Mouse (Mus musculus): Measurements from ENCODE around the gene Plet1. TPM values are rescaled to one million over a fixed set of nuclear protein-coding genes. Genes with fewer than 3 reads are reported as not detected.

The Plet1 gene
- polyA plus RNA-seq (2015; fragmentation: Nextera tagmentation; extraction: Ambion mirVana): 0.90 and 1.1 TPM in 2 replicates

- Histone ChIP-seq H3K27ac (ENCODE audit: low read depth, low read length) (no peak within 1 kb of the TSS), H3K4me1 (ENCODE audit: control insufficient read depth, insufficient read depth, low read depth, low read length) (peaks cover 3% of the 10 kb centered on the region), H3K36me3 (ENCODE audit: control insufficient read depth, insufficient read depth, low read length) (no peaks in the 10 kb centered on the region), H3K27me3 (replicated peaks; ENCODE audit: control insufficient read depth, insufficient read depth, low read length) (no peaks in the 10 kb centered on the region; the same call in 1 of the 2 replicates), H3K9ac (ENCODE audit: low read depth, low read length) (no peak within 1 kb of the TSS), H3K4me3 (ENCODE audit: low read length) (no peak within 1 kb of the TSS), H3K4me2 (ENCODE audit: low read length) (no peak within 1 kb of the TSS), H3K9me3 (ENCODE audit: control insufficient read depth, low read length) (no peaks in the 10 kb centered on the region)
- ATAC-seq: no peak
- WGBS: 88% methylated on average over 6 of the region's 6 CpGs
These were observed at the start of gene Plet1 for GRCm38 (mm10) chr9:50494311-50494710. TSS of gene Plet1 (plus strand) at chr9:50494525.

GRCm38 (mm10) chr9:50449048-50449447, 45.3 kb upstream of the Plet1 start:
- Histone ChIP-seq H3K9me3 (ENCODE audit: control insufficient read depth, low read length) (no peaks in the 10 kb centered on the region), H3K4me3 (ENCODE audit: low read length) (no peak overlapping the region), H3K4me2 (ENCODE audit: low read length) (no peak overlapping the region; the same call in 1 of the 2 replicates), H3K4me1 (ENCODE audit: control insufficient read depth, insufficient read depth, low read depth, low read length) (peaks cover 7% of the 10 kb centered on the region), H3K36me3 (ENCODE audit: control insufficient read depth, insufficient read depth, low read length) (no peaks in the 10 kb centered on the region), H3K27ac (ENCODE audit: low read depth, low read length) (0 out of 2 replicates have a peak overlapping the region, but pooled peaks have one; percentile 23), H3K9ac (ENCODE audit: low read depth, low read length) (no peak overlapping the region), H3K27me3 (replicated peaks; ENCODE audit: control insufficient read depth, insufficient read depth, low read length) (no peaks in the 10 kb centered on the region)
- WGBS: 49% methylated on average over 13 of the region's 13 CpGs
- ATAC-seq: peak; percentile 63

GRCm38 (mm10) chr9:50451456-50452218, 42.7 kb upstream of the Plet1 start:
- H3K27me3 ChIP-seq (replicated peaks; ENCODE audit: control insufficient read depth, insufficient read depth, low read length): no peaks in the 10 kb centered on the region
- H3K4me3 ChIP-seq (ENCODE audit: low read length): peak overlapping the region; percentile 15; the same call in 1 of the 2 replicates
- H3K36me3 ChIP-seq (ENCODE audit: control insufficient read depth, insufficient read depth, low read length): no peaks in the 10 kb centered on the region
- H3K9me3 ChIP-seq (ENCODE audit: control insufficient read depth, low read length): no peaks in the 10 kb centered on the region
- WGBS: 34% methylated on average over 9 of the region's 9 CpGs
- H3K4me2 ChIP-seq (ENCODE audit: low read length): peak overlapping the region; percentile 37
- peaks cover 7% of the 10 kb centered on the region for H3K4me1 ChIP-seq (ENCODE audit: control insufficient read depth, insufficient read depth, low read depth, low read length)
- no peak overlapping the region for H3K9ac ChIP-seq (ENCODE audit: low read depth, low read length)
- ATAC-seq: peak; percentile 76
- peak overlapping the region; percentile 73 for H3K27ac ChIP-seq (ENCODE audit: low read depth, low read length)

- H3K27me3 ChIP-seq (replicated peaks; ENCODE audit: control insufficient read depth, insufficient read depth, low read length): no peaks in the 10 kb centered on the region
- WGBS: 15% methylated on average over 10 of the region's 10 CpGs
- no peak overlapping the region for H3K9ac ChIP-seq (ENCODE audit: low read depth, low read length)
- ATAC-seq: peak; percentile 63
- no peaks in the 10 kb centered on the region for H3K9me3 ChIP-seq (ENCODE audit: control insufficient read depth, low read length)
- H3K36me3 ChIP-seq (ENCODE audit: control insufficient read depth, insufficient read depth, low read length): no peaks in the 10 kb centered on the region
- H3K27ac ChIP-seq (ENCODE audit: low read depth, low read length): peak overlapping the region; percentile 73
- peak overlapping the region; percentile 15; the same call in 1 of the 2 replicates for H3K4me3 ChIP-seq (ENCODE audit: low read length)
- peak overlapping the region; percentile 39 for H3K4me2 ChIP-seq (ENCODE audit: low read length)
- peaks cover 7% of the 10 kb centered on the region for H3K4me1 ChIP-seq (ENCODE audit: control insufficient read depth, insufficient read depth, low read depth, low read length)
These were observed 42.0 kb upstream of the Plet1 start for GRCm38 (mm10) chr9:50452303-50452775.

- H3K9ac ChIP-seq (ENCODE audit: low read depth, low read length): no peak overlapping the region
- H3K27ac ChIP-seq (ENCODE audit: low read depth, low read length): no peak overlapping the region
- no peaks in the 10 kb centered on the region for H3K36me3 ChIP-seq (ENCODE audit: control insufficient read depth, insufficient read depth, low read length)
- 0 out of 2 replicates have a peak, but pooled peaks cover under 1% of the 10 kb centered on the region for H3K4me1 ChIP-seq (ENCODE audit: control insufficient read depth, insufficient read depth, low read depth, low read length)
- ATAC-seq: no peak
- H3K9me3 ChIP-seq (ENCODE audit: control insufficient read depth, low read length): no peaks in the 10 kb centered on the region
- H3K27me3 ChIP-seq (replicated peaks; ENCODE audit: control insufficient read depth, insufficient read depth, low read length): no peaks in the 10 kb centered on the region
- no peak overlapping the region for H3K4me3 ChIP-seq (ENCODE audit: low read length)
- WGBS: 90% methylated on average over 7 of the region's 7 CpGs
- H3K4me2 ChIP-seq (ENCODE audit: low read length): no peak overlapping the region
These were observed 36.7 kb upstream of the Plet1 start for GRCm38 (mm10) chr9:50457596-50457995.

- Histone ChIP-seq H3K9ac (ENCODE audit: low read depth, low read length) (no peak overlapping the region), H3K9me3 (ENCODE audit: control insufficient read depth, low read length) (no peaks in the 10 kb centered on the region), H3K27me3 (replicated peaks; ENCODE audit: control insufficient read depth, insufficient read depth, low read length) (no peaks in the 10 kb centered on the region), H3K4me3 (ENCODE audit: low read length) (no peak overlapping the region), H3K4me1 (ENCODE audit: control insufficient read depth, insufficient read depth, low read depth, low read length) (0 out of 2 replicates have a peak, but pooled peaks cover 2% of the 10 kb centered on the region), H3K36me3 (ENCODE audit: control insufficient read depth, insufficient read depth, low read length) (no peaks in the 10 kb centered on the region), H3K27ac (ENCODE audit: low read depth, low read length) (no peak overlapping the region), H3K4me2 (ENCODE audit: low read length) (no peak overlapping the region)
- no peak for ATAC-seq
- WGBS: 59% methylated on average over 2 of the region's 2 CpGs
These were observed 34.8 kb upstream of the Plet1 start for GRCm38 (mm10) chr9:50459537-50459936.

GRCm38 (mm10) chr9:50462494-50463204, 31.7 kb upstream of the Plet1 start:
- Histone ChIP-seq H3K9me3 (ENCODE audit: control insufficient read depth, low read length) (no peaks in the 10 kb centered on the region), H3K4me1 (ENCODE audit: control insufficient read depth, insufficient read depth, low read depth, low read length) (0 out of 2 replicates have a peak, but pooled peaks cover 2% of the 10 kb centered on the region), H3K4me3 (ENCODE audit: low read length) (no peak overlapping the region), H3K4me2 (ENCODE audit: low read length) (peak overlapping the region; percentile 41), H3K36me3 (ENCODE audit: control insufficient read depth, insufficient read depth, low read length) (no peaks in the 10 kb centered on the region), H3K27ac (ENCODE audit: low read depth, low read length) (no peak overlapping the region), H3K9ac (ENCODE audit: low read depth, low read length) (no peak overlapping the region), H3K27me3 (replicated peaks; ENCODE audit: control insufficient read depth, insufficient read depth, low read length) (no peaks in the 10 kb centered on the region)
- whole genome bisulfite sequencing: 51% methylated on average over 19 of the region's 19 CpGs
- ATAC-seq: no peak

GRCm38 (mm10) chr9:50463205-50463508, 31.2 kb upstream of the Plet1 start:
- H3K4me2 ChIP-seq (ENCODE audit: low read length): no peak overlapping the region

More at GRCm38 (mm10) chr9:50463205-50463508, 31.2 kb upstream of the Plet1 start:
- Histone ChIP-seq H3K9ac (ENCODE audit: low read depth, low read length) (no peak overlapping the region), H3K9me3 (ENCODE audit: control insufficient read depth, low read length) (no peaks in the 10 kb centered on the region), H3K36me3 (ENCODE audit: control insufficient read depth, insufficient read depth, low read length) (no peaks in the 10 kb centered on the region), H3K4me3 (ENCODE audit: low read length) (no peak overlapping the region), H3K27ac (ENCODE audit: low read depth, low read length) (no peak overlapping the region), H3K27me3 (replicated peaks; ENCODE audit: control insufficient read depth, insufficient read depth, low read length) (no peaks in the 10 kb centered on the region), H3K4me1 (ENCODE audit: control insufficient read depth, insufficient read depth, low read depth, low read length) (0 out of 2 replicates have a peak, but pooled peaks cover 2% of the 10 kb centered on the region)
- 42% methylated on average over 4 of the region's 4 CpGs for WGBS
- ATAC-seq: no peak
